Mouse (Mus musculus) thymus, postnatal 10 days (tissue): Measurements from ENCODE around the gene Cdca5.

ENCODE experiments used
- DNase-seq, 2 experiments: peaks; one replicate each; pipeline ENCODE4 v3.0.0; 2021; ENCODE audit warnings: low spot score in 2 of 2

Cdca5 gene

DNA sequence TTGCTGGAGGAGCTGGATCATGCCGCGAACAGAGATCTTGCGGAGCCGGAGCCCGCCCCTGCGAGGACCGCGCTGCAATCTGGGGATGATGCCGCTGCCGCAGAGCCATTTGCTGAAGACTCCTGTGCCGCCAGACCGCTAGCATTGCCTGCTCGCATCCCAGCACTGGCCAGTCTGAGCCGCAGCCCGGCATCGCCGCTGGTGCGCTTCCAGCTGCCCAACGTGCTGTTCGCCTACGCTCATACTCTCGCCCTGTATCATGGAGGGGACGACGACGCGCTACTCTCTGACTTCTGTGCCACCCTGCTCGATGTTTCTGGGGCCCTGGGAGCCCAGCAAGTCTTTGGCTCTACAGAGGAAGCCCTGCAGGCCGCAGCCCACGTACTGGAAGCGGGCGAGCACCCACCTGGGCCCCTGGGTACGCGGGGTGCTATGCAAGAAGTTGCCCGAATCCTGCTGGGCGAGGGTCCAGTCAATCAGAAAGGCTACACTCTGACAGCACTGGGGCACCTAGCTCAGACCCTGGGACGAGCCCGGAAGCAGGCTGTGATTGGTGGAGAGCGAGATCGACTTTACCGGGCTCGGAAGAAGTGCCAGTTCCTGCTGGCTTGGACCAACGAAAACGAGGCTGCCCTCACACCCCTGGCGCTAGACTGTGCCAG is 23.0 kb upstream of the Cdca5 start:
- peak; percentile 63 to 67 for DNase-seq

DNA sequence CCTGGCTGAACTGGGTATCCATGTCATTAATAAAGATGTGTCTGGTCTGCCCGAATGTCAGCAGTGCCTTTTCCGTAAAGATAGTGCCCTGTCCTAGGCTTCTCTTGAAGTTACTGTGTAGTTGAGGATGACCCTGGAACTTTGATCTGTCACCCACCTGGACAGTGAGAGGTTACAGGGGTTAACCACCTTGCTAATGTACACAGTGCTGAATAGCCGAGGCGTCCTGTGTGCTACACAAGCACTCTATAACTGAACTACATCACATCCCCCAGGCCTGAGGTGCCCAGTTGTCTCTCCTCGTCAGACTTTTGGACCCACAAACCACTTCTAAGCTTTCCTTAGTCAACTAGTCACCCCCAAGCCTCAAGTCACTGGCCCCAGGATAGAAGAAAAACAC is 22.4 kb upstream of the Cdca5 start:
- no peak for DNase-seq

DNA sequence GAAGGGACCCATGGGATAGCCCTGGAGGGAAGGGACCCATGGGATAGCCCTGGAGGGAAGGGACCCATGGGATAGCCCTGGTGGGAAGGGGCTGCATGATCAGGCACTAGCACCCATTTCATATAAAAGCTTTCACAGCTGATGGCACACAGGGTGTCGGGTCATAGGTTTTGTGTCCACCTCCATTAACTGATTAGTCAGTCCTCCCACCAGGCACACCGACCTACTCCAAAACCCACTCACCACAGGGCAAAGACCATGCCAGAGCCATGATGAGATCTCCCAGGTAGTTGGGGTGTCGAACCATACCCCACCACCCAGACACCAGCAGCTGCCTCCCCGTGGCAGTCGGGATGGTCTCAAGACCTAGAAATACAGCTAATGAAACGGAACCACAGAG is 21.7 kb upstream of the Cdca5 start:
- no peak for DNase-seq

DNA sequence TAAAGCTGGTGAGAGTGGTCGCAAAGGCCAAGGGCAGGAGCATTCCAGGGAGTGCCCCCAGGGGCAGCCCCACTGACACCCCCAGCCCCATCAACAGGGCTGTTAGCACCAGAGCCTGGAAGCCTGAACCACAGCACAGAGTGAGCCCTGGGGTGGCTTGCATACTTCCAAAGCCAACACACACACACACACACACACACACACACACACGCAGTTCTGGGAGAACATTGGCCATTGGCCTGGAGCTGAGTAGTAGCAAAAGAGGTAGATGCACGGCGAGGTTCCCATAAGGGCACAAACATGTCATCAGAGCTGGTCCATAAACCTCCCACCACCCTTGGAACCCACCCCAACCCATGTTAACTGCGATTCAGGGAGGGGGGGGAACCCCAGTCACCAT is 18.2 kb upstream of the Cdca5 start:
- DNase-seq = no peak

DNA sequence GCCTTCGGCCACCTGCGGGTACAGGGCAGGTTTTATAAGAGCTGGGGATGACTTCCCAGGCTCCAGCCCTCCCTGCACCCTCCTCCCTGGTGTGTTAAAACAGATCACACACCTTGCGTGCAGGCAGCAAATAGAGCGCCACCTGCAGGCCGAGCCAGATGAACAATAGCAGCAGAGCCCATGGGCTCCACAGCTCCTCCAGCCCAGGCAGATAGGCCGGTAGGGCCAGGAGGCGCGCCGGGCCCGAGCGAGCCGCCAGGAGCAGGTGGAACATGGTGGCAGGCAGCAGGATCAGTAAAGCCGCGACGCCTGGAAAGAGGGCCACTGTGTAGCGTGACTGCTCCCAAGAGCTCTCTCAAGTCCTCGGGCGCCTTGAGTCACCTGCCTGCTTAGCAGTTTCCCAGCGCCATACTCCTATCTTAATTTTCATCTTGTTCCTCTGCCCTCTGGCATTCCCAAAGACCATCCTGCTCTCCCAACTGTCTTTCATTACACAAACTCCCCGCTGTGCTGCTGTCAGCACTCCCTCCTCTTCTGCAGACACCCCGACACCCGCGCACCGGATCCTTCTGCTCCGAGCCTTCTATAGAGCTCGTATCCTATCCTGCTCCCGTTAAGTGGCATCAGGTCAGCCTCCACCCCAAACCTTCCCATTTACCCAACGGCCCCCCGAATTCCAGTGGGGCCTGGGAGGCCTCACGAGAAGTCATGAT is 17.6 kb upstream of the Cdca5 start:
- peak; percentile 76 to 89 for DNase-seq

DNA sequence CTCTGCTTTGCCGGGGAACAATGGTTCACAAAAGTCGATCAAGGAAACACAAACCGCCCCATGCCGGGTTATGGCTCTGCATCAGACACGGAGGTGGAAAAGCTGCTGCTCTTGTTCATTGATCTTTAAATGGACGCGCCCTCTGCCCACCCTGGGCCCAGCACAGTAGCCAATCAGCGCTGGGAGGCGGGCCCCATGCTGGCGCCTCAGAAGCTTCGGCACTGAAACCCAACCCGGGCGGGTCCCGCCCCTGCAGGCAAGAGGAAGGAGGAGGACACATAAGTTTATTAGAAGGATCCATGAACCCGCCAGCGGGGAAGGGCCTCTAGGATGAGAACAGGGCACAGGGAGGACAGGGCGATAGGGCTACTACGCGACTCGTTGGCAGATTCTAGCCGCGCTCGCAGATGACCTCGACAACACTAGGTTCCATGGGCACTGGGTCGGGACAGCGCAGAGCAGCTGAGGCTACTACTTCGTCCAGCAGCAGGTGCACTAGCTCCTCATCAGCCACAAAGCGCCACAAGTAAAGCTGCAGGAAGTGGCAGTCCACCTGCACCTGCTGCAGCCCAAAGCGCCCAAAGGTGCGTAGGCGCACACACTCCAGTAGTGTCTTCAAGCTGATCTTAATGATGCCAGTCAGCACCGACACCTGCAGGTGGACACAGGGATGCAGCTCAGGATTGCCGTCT is 16.9 kb upstream of the Cdca5 start, which contains the start of gene Tm7sf2:
TSS of gene Tm7sf2 (minus strand) at position 650 of the 692 bp plus-strand sequence.
- peak; percentile 81 to 83 for DNase-seq

DNA sequence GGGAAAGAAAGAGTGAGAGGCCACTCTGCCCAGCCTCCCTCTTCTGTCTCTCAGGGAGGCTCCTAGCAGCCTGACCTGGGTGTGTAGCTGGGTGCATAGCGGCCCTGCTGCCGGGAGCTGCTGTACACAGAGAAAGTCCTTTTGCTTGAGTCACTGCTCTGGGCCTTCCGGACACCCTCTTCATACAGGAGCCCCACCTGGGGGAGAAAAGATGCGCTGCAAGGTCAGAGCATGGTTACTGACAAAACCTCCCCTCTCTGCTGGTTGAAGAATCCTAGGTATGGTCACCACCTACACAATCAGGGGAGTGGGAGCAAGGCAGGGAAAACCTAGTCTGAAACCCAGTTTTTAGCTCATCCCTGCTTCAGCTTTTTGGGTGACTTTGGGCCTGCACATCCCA is 15.8 kb upstream of the Cdca5 start:
- DNase-seq = peak in 1 of 2 experiments; percentile 47

DNA sequence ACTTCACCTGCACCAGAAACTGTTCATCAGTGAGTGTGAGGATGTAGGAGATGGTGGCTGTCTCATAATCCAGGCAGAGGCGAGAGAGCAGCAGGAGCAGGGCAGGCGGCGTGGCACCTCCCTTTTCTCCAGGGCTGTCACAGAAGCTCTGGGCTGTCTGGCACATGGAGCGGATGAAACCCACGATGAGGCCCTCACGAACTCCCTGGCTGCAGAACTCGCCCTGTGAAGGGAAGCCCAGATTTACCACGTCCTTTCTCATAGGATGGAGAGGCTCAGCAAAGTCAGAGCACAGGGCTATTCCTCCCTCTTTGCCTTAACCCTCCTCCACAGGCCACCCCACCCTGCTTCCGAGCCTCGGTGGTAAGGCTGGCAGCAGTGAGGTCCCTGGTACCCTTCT is 14.9 kb upstream of the Cdca5 start:
- no peak for DNase-seq

DNA sequence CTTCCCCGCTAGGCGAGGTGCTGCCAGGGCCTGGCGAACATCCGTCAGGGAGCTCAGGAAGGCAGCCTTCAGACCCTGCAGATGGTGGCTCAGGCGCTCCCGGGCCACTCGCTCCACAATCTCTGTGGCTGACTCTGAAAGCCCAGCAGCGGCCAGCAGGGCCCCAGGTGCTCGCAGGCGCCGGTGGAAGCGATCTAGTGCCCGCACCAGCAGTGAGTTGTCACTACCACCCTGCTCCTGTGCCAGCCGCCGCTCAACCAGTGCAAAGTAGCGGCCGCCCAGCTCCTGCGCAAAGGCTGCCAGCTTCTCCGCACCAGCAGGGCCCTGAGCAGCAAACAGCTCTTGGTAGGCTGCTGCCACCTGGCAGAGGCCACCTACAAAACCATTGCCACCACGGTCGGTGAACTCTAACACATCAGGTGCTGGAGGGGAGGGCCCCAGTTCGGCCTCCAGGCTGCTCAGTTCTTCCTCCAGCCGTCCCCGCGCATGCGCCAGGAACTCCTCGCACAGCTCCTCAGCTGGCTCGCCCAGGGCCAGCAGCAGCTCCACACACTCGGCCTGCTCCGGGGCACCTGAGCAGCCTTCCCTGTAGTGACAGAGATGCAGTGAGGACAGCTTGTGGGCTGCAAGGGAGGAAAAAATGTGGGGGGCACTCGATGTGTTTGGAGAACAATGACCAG is 14.1 kb upstream of the Cdca5 start:
- no peak for DNase-seq

DNA sequence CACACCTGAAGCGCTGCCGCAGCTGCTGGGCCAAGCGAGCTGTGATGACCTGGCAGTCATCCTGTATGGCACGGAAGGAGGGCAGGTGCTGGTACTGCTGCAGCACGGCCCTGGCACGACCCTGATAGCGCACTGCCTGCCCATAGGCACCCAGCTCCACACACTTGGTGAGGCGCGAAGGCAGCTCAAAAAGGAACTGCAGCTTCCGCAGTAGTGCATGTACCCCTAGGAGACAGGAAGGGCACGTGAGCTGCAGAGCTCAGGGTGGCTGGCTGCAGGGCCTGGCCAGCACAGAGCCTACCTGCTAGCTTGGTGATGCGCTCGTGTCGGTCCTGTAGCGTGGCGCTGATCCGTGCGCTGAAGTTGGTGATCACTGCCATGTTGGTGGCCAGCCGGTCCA is 13.5 kb upstream of the Cdca5 start:
- DNase-seq = no peak

DNA sequence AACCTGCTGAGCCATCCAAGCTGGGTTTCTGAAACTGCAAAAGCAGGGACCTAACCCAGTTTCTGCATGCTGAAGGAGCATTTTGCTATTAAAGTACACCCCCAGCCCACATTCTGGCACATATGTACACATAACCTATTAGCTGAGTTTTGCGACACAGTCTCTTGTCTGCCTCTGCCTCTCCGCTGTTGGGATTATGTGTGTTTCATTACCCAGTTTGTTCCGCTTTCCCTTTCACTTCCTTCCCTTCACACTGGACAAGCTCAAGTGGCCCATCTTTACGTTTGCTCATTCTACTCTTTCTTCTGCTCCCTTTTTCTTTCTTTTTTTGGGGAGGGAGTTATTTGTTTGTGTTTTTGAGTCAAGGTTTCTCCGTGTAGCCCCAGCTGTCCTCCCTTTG is 10.9 kb upstream of the Cdca5 start:
- DNase-seq = no peak

DNA sequence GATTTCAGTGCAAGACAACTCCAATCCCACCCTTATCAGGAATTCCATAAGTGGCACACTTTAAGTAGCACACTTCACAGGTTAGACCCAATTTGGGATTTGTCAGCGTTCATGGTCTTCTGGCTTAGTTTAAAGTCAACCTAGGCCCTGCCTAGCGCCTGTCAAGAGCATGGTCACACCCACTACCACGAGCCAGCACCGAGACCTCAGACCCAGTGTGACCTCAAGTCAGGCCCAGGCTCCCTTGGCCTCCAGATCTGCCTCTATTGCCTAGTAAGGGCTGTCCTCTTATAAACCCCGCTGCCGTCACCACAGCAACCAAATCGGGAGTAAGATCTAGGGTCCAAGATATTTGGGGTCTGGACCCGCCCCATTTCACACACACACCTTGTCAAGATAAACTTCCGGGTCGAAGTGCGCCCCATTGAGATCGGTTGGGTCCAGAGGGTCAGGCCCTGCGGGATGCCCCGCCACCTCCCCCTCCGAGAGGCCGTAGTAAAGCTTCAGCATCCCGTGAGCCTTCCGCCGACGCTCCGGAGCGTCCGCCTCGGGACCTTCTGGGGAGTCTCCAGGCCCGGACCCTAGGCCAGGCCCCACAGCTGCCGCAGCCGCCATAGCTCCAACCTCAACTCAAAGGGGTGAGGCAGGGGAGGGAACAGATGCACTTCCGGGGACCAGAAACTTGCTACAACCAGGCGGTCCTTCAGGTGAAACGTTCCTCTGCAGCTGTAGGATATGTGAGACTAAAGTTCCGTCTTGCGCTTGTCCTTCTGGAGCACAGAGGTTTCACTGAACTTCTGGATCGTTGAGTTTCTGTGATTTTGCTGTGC is 8.0 kb upstream of the Cdca5 start, which contains the start of gene Vps51:
TSS of gene Vps51 (minus strand) at position 668 of the 830 bp plus-strand sequence.
- DNase-seq = peak; percentile 79 to 81

DNA sequence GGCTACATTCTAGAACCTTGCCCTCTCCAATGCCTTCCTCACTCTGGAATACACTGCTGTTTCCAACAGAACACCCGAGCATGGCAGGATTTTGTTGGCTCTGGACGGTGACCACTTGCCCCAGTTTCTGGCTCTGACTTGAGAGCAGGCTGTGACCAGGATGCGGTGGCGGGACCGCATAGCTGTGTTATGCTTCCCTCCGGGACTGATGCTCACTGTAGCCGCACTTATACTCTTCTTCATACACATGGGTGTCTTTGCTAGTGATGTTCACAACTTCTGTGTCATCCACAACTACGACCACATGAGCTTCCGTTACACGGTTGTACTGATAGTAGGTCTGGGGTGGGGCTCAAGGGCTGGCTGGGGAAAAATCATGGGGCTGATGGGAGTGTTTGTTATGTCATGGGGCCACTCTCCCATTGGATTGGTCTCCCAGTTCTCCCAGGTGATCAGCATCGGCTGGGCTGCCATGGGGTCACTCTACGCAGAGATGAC is 4.8 kb upstream of the Cdca5 start, which contains the start of gene Tmem262:
TSS of gene Tmem262 (plus strand) at position 51 of the 498 bp plus-strand sequence.
- DNase-seq = no peak

DNA sequence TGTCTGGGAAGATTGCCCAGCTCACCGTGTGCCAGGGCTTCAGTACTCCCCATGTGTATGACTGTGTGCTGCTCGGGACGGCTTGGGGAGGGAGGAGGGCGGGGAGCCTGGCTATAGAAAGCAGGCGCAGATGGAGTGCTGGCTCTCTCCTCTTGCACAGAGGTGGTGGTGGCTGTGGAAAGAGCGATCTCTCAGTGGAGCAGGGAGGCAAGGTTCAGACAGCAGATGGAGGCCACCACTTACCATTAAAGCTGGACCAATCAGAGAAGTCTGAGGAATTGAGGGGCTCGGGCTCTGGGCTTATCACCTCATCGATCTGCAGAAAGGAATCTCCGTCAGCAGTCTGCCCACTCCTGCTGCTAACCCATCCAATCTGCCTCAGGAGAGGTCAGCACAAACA is 2.6 kb upstream of the Cdca5 start, which contains the start of gene Gm28374:
TSS of gene Gm28374 (minus strand) at position 101 of the 400 bp plus-strand sequence.
- no peak for DNase-seq

DNA sequence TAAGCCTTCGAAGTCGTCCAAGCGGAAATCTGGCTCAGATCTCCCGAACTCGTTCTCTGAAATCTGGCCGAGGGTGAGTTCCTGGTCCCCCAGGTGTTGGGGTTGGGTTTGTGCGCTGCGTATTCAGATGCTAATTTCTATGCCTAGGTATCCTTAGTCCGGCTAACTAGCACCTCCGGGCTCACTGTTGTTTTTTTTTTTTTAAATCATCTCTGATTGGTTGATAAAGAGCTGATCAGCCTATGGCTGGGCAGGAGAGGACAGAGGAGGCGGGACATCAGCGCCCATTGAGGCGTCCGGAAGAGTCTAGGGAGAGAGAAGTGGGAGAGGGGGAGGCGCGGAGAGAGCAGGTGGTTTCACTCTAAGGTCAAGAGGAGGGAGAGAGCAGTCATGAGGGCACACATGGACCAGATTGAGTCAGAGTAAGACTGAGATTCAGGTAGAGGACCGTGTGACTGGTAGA is 665 bp downstream of the Cdca5 start:
- DNase-seq = peak; percentile 52 to 55

DNA sequence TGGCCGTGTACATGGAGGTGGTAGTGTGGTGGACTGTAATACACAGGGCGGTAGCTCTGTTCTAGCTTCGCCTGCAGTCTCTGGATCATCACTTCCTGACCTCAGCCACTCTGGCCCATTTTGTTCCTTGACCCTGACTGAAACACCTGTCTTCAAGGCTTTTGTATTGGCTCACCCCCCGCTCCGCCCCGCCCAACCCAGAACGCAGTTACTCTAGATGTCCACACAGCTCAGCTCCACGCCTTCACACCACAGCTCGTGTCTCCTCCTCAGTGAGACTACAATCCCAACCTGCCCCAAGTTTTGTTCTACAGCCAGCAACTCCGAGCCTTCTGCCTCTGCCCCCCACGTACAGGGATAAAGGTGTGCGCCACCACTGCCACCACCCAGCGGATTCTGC is 4.1 kb downstream of the Cdca5 start:
- no peak for DNase-seq

DNA sequence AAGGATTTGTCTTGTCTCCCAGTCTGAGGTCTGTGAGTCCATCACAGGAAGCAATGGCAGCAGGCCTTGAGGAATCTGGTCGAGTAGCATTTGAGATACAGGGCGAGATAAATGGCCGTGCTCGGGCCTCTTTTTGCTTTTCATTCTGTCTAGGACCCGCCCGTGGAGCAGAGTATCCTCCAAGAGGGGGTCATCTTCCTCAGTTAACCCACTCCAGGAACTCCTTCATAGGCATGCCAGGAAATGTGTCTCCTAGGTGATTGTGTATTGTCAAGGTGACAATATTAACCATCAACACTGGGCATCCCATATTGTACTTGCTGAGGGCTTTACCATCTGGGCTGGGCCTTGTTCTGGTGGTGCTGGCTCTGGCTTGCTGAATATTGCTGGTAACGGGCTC is 9.3 kb downstream of the Cdca5 start, which contains the start of gene AC131692.1:
TSS of gene AC131692.1 (plus strand) at position 301 of the 400 bp plus-strand sequence.
- DNase-seq = no peak

DNA sequence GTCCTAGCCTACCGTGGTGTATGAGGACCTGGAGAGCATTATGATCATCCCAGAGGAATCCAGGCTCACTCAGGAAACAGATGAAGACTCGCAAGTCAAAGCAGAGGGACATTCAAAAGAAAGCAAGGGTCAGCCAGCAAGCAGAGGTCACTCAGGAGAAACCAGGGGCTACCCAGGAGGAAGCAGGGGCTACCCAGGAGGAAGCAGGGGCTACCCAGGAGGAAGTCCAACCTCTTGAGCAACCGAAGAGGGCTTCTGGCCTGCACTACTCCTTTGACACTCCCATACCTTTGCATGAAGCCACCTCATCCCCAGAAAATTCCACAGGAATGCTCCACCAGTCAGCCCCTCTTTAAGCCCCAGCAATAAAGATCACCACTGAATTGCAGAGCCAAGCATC is 13.1 kb downstream of the Cdca5 start:
- DNase-seq = no peak

DNA sequence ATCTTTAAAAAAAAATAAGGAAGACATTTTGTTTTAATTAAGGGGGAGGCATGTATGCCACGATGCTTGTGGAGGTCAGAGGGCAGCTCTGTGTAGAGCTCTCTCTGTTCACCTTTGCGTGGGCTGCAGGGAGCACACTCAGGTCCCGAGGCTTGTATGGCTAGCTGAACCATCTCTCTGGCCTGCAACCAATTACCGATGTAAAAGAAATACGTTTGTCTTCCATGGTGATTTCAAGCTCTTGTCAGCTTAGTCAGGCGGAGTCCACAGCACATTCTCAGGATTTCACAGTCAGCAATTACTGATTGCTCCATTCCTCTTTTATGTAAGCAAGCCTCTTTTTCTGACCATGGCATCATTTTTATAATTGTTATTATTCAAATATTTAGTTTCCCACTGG is 16.4 kb downstream of the Cdca5 start:
- DNase-seq = no peak

DNA sequence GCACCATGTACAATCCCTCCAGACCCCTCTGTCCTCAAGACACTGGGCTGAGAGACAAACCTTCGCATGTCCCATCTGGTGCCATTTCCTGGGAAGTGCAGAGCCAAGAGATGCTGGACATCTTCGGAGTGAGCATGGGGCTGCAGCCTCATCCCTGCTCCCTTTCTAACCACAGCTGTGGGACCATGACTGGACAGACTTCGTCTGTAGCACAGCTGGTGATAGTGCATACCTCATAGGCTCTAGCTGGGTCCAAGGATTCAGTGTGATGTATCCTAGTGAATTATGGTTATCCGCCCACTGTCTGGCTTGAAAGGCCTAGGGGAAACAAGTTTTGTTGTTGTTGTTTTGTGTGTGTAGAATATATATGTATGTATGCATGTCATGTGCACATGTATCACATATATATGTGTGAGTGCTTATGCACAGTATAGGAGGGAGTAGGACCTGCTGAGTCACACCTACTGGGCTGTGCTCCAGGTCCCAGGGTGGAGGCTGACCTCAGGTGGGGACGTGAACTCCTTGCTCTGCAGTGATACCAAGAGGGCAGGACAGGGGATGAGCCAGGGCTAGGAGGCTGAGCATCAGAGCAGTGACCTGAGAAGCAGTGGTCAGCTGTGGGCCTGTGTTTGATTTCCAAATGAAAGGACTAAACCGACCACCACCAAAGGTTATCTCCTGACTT is 17.5 kb downstream of the Cdca5 start:
- DNase-seq = no peak
